Mouse (Mus musculus) embryonic facial prominence, embryonic 15.5 days (tissue): Measurements from ENCODE around the gene Slc41a2. TPM values are rescaled to one million over a fixed set of nuclear protein-coding genes. Genes with fewer than 3 reads are reported as not detected.
A peak's percentile ranks its signal among the peaks of the same experiment; 100 is the strongest.

Experiments used
- ATAC-seq: fragments of 200-750 bp; cut with Nextera tagmentation; 2 replicates; pipeline ENCODE4 v1.8.0; 2017; ENCODE audit warnings: low read depth, moderate TSS enrichment; ENCODE audit not compliant: insufficient number of reproducible peaks, low FRiP score, low TSS enrichment
- H3K27ac ChIP-seq: fragments of 300-500 bp; sonication (generic); replicated peaks from 2 replicates; pipeline ENCODE4 v1.5.1; 2015; ENCODE audit warnings: mild to moderate bottlenecking, inconsistent platforms
- H3K27me3 ChIP-seq: fragments of 300-500 bp; sonication (generic); 2 replicates; pipeline ENCODE4 v1.6.1; 2015; ENCODE audit warnings: inconsistent platforms
- H3K36me3 ChIP-seq: fragments of 300-500 bp; sonication (generic); 2 replicates; pipeline ENCODE4 v1.6.1; 2015; ENCODE audit warnings: mild to moderate bottlenecking, inconsistent platforms
- H3K4me1 ChIP-seq: fragments of 300-500 bp; sonication (generic); 2 replicates; pipeline ENCODE4 v1.6.1; 2015; ENCODE audit warnings: inconsistent platforms
- H3K4me2 ChIP-seq: fragments of 300-500 bp; sonication (generic); replicated peaks from 2 replicates; pipeline ENCODE4 v1.6.1; 2015; ENCODE audit warnings: mild to moderate bottlenecking, inconsistent platforms
- H3K4me3 ChIP-seq: fragments of 300-500 bp; sonication (generic); replicated peaks from 2 replicates; pipeline ENCODE4 v1.5.1; 2015; ENCODE audit warnings: mild to moderate bottlenecking, inconsistent platforms
- H3K9ac ChIP-seq: fragments of 300-500 bp; sonication (generic); 2 replicates; pipeline ENCODE4 v1.6.1; 2015; ENCODE audit warnings: inconsistent platforms
- H3K9me3 ChIP-seq: fragments of 300-500 bp; sonication (generic); replicated peaks from 2 replicates; pipeline ENCODE4 v1.6.1; 2016; ENCODE audit warnings: inconsistent platforms
- WGBS: fragments of 180-500 bp; shearing (Covaris S2); methylation state at CpG from one replicate; pipeline ENCODE4 v1.1.7; 2015; 5-methylcytosine and 5-hydroxymethylcytosine counted together
- polyA plus RNA-seq: library from polyadenylated mRNA; unstranded; fragments of >200 nt; fragmentation: Nextera tagmentation; extraction: Ambion mirVana; gene quantifications from 2 replicates; pipeline ENCODE4 v1.2.1, GENCODE M21; 2015

Gene Slc41a2
- polyA plus RNA-seq, 1 experiment from 2014 or later, result 2.3 TPM

DNA sequence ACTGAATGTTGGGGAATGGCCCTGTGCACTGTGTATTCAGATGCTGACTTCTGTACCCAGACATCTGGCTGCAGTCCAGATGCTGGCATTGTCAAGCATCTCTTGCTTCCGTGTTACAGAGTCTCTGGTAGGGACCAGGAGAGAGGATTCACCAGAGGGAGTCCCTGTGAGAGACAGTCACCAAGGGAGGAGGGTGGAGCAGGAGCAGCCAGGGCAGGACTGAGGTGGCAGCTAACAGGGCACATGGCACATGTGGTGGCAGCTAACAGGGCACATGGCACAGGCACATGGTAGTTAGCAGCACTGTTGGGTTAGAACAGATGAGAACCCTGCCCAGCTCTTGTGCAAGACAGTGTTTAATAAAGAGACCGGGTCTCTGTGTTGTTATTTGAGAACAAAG, 73.6 kb downstream of the Slc41a2 start:
- Histone ChIP-seq H3K9ac (no peak overlapping the region), H3K27me3 (no peaks in the 10 kb centered on the region), H3K4me3 (no peak overlapping the region), H3K36me3 (no peaks in the 10 kb centered on the region), H3K4me2 (no peak overlapping the region), H3K9me3 (no peaks in the 10 kb centered on the region), H3K4me1 (no peaks in the 10 kb centered on the region), H3K27ac (no peak overlapping the region)
- 38% methylated on average over 2 of the region's 2 CpGs for WGBS
- ATAC-seq, result no peak

DNA sequence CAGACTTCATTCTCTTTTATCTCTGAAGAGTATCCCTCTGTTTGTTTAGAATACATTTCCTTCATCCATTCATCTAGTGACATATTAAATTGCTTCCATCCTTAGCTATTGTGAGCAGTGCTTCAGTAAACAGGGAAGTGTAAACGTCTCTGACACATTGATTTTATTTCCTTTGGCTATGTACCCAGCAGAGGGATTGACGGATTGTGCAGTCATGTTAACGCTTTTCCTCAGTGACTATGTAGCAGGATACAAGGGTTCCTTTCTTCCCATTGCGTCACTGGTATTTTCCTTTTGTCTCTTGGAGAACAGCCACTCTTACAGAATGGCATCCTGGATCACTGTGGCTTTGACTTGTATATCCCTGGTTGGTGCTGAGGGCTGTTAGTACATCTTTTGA, 76.4 kb downstream of the Slc41a2 start:
- no peaks in the 10 kb centered on the region for H3K4me1 ChIP-seq
- WGBS, result 30% methylated on average over 4 of the region's 4 CpGs
- H3K9me3 ChIP-seq, result no peaks in the 10 kb centered on the region
- H3K27me3 ChIP-seq, result no peaks in the 10 kb centered on the region
- no peak overlapping the region for H3K9ac ChIP-seq
- H3K27ac ChIP-seq, result no peak overlapping the region
- no peak overlapping the region for H3K4me3 ChIP-seq
- no peak overlapping the region for H3K4me2 ChIP-seq
- no peaks in the 10 kb centered on the region for H3K36me3 ChIP-seq
- no peak for ATAC-seq

DNA sequence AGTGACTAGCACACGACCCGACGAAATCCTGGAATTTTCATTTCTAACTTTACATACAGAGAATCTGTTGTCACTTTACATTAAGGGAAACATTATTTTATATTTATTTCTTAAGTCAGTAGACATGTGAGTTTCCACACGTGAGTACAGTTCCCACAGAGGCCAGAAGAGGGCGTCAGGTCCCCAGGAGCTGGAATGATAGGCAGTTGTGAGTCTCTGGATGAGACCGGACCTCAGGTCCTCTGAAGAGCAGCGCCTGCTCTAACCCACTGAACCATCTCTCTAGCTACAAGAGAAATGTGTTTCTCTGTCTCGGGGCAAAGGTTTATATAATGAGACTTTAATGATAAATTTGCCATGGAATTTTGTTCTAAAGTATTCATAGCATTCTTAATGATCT, 86.3 kb downstream of the Slc41a2 start:
- no peaks in the 10 kb centered on the region for H3K36me3 ChIP-seq
- WGBS, result 59% methylated on average over 8 of the region's 8 CpGs

DNA sequence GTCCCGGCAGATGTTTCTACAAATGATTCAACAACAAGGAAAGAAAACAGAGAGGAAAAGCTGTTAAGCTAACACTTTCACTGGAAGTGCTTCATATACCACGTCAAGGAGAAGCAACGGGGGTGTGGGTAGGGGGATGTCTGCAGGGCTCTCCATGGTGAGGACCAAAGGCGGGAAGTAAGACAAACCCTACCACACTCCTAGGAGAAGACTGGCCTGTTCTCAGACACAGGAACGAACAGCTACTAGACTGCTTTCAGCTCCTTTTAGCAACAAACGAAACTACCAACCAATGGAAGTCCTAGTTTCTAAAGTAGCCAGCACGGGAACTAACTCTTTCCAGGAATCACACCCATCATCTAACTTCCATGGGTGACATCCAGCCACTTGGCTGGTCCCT, 89.6 kb downstream of the Slc41a2 start:
- Histone ChIP-seq H3K4me2 (no peak overlapping the region), H3K36me3 (no peaks in the 10 kb centered on the region), H3K9me3 (no peaks in the 10 kb centered on the region), H3K4me3 (no peak overlapping the region), H3K27ac (no peak overlapping the region), H3K9ac (no peak overlapping the region), H3K27me3 (no peaks in the 10 kb centered on the region), H3K4me1 (no peaks in the 10 kb centered on the region)
- no peak for ATAC-seq
- 63% methylated on average over 7 of the region's 7 CpGs for WGBS

More for the DNA sequence above, 86.3 kb downstream of the Slc41a2 start:
- ATAC-seq, result no peak
- no peaks in the 10 kb centered on the region for H3K27me3 ChIP-seq
- no peak overlapping the region for H3K27ac ChIP-seq
- H3K4me1 ChIP-seq, result no peaks in the 10 kb centered on the region
- H3K4me3 ChIP-seq, result no peak overlapping the region
- H3K9ac ChIP-seq, result no peak overlapping the region
- H3K4me2 ChIP-seq, result no peak overlapping the region
- no peaks in the 10 kb centered on the region for H3K9me3 ChIP-seq

DNA sequence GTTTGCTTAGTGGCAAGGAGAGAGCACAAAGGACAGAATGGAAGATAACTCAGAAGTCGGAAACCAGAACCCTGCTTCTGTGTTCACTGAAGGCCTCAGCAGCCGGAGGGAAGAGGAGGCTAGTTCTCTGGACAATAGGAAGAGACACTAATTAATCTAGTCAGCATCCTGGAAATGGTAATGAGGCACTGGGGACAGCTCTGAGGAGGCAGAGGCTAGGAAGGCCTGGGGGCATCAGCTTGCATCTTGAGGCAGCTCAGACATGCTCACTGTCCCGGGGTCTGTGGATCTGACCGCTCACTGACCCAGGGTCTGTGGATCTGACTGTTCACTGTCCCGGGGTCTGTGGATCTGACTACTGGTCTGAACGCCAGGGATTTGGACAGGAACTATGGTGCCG, 92.0 kb downstream of the Slc41a2 start:
- H3K36me3 ChIP-seq, result no peaks in the 10 kb centered on the region
- H3K4me1 ChIP-seq, result peaks cover 7% of the 10 kb centered on the region
- no peaks in the 10 kb centered on the region for H3K9me3 ChIP-seq
- H3K27ac ChIP-seq, result no peak overlapping the region
- no peak overlapping the region for H3K9ac ChIP-seq
- WGBS, result 63% methylated on average over 7 of the region's 7 CpGs
- H3K4me3 ChIP-seq, result no peak overlapping the region
- no peaks in the 10 kb centered on the region for H3K27me3 ChIP-seq
- no peak overlapping the region for H3K4me2 ChIP-seq
- ATAC-seq, result no peak

DNA sequence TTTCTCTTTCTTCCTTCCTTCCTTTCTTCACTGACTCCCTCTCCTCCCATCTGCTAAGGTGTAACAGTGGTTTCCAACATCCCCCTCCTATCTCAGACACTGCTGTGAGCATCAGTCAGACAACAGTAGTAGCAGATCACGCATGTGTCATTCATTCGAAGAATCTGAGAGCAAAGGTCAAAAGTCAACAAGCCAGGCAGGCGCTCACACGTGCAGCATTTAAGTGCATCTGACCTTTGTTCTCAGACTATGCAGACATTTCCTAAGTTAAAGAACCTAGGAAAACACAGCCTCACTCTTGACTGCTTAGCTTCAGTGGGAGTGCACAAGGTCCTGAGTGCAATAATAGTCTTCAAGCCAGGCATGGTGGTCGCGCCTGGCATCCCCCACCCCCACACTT, 93.6 kb downstream of the Slc41a2 start:
- no peak overlapping the region for H3K4me3 ChIP-seq
- H3K4me1 ChIP-seq, result peaks cover 7% of the 10 kb centered on the region
- 49% methylated on average over 6 of the region's 6 CpGs for WGBS
- ATAC-seq, result no peak
- no peaks in the 10 kb centered on the region for H3K27me3 ChIP-seq
- no peak overlapping the region for H3K9ac ChIP-seq
- no peak overlapping the region for H3K27ac ChIP-seq
- H3K9me3 ChIP-seq, result no peaks in the 10 kb centered on the region
- H3K4me2 ChIP-seq, result no peak overlapping the region
- no peaks in the 10 kb centered on the region for H3K36me3 ChIP-seq

DNA sequence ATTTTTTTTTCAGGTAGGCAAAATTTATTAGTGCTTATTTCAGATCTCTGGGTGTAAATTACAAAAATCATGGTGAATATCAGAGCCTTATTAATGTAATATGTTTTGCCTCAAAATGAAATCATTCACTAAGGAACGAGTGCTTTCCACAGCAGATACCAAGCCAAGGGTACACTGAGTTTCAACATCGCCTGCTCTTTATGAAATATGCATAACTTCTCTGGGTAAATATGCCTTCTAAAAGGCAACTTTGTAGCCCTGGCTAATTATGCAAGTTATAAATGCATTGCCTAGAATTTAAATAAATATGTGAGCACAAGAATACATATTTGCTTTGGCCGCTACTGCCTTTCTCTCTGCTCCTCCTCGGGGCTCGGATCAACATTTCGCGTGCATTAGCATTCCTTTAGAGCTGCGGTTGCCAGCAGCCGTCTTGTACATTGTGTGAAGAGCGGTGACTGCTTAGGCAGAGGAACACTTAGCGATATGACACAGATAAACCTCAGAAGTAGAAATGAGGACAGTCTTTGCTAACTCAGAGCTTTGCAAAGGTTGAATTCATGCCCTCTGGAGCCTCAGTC, 95.5 kb downstream of the Slc41a2 start:
- Histone ChIP-seq H3K27ac (0 out of 2 replicates have a peak overlapping the region, but pooled peaks have one; percentile 8), H3K9ac (no peak overlapping the region), H3K4me2 (0 out of 2 replicates have a peak overlapping the region, but pooled peaks have one; percentile 10), H3K4me3 (no peak overlapping the region), H3K4me1 (peaks cover 7% of the 10 kb centered on the region), H3K9me3 (no peaks in the 10 kb centered on the region), H3K27me3 (no peaks in the 10 kb centered on the region), H3K36me3 (no peaks in the 10 kb centered on the region)
- WGBS, result 36% methylated on average over 11 of the region's 11 CpGs
- ATAC-seq, result no peak

DNA sequence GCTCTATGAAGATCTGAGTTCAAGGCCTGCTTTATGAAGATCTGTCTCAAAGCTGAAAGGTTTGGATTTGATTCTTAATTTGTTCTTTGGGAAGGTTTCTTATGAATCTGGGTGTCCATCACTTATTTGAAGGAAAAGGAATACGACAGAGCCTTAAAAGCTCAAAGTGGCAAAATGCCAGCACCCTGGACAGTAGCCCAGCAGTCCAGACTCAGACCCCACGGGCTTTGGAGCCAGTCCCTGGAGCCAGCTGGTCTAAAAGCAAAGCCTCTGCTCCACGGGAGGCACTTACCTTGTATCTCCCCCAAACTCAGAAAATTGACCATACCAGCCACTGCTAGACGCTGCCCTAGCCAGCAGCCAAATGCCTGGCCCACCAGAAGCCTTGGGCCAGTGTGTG, 103.3 kb downstream of the Slc41a2 start:
- 67% methylated on average over 4 of the region's 4 CpGs for WGBS
- ATAC-seq, result no peak
- no peaks in the 10 kb centered on the region for H3K9me3 ChIP-seq

GRCm38 (mm10) chr10:83233967-83234366, 103.7 kb downstream of the Slc41a2 start:
- Histone ChIP-seq H3K9ac (no peak overlapping the region), H3K4me3 (no peak overlapping the region), H3K4me1 (peaks cover 13% of the 10 kb centered on the region), H3K27me3 (no peaks in the 10 kb centered on the region), H3K27ac (no peak overlapping the region), H3K4me2 (no peak overlapping the region), H3K9me3 (no peaks in the 10 kb centered on the region), H3K36me3 (no peaks in the 10 kb centered on the region)
- no peak for ATAC-seq
- WGBS, result 88% methylated on average over 3 of the region's 3 CpGs

More for the DNA sequence above, 103.3 kb downstream of the Slc41a2 start:
- Histone ChIP-seq H3K27ac (no peak overlapping the region), H3K4me1 (peaks cover 13% of the 10 kb centered on the region), H3K27me3 (no peaks in the 10 kb centered on the region), H3K4me3 (no peak overlapping the region), H3K9ac (no peak overlapping the region), H3K4me2 (no peak overlapping the region), H3K36me3 (no peaks in the 10 kb centered on the region)

GRCm38 (mm10) chr10:83228626-83229025, 109.1 kb downstream of the Slc41a2 start:
- WGBS, result 83% methylated on average over 4 of the region's 4 CpGs
- Histone ChIP-seq H3K9ac (no peak overlapping the region), H3K4me1 (peaks cover 3% of the 10 kb centered on the region; the same call in 1 of the 2 replicates), H3K27me3 (no peaks in the 10 kb centered on the region), H3K9me3 (no peaks in the 10 kb centered on the region), H3K27ac (no peak overlapping the region), H3K4me2 (no peak overlapping the region), H3K36me3 (no peaks in the 10 kb centered on the region), H3K4me3 (no peak overlapping the region)
- ATAC-seq, result no peak

DNA sequence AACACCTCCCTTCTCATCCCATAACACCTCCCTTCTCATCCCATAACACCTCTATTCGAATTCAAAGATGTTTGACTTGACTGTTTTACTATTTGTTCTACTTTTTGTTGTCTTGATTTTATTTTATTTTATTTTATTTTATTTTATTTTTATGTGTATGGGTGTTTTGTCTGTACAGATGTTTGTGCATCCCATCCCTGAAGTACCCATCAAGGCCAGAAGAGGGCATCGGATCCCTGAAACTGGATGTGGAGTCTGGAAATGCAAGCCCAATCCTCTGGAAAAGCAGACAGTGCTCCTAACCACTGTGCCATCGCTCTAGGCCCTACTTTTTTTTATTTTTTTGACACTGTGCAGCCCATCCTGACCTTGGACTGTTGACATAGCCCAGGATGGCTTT, 112.7 kb downstream of the Slc41a2 start:
- no peaks in the 10 kb centered on the region for H3K36me3 ChIP-seq
- 42% methylated on average over 3 of the region's 3 CpGs for WGBS
- no peak overlapping the region for H3K9ac ChIP-seq
- H3K4me3 ChIP-seq, result no peak overlapping the region
- H3K9me3 ChIP-seq, result no peaks in the 10 kb centered on the region
- H3K27me3 ChIP-seq, result no peaks in the 10 kb centered on the region
- no peak overlapping the region for H3K27ac ChIP-seq
- no peaks in the 10 kb centered on the region for H3K4me1 ChIP-seq
- no peak overlapping the region for H3K4me2 ChIP-seq
- ATAC-seq, result no peak

GRCm38 (mm10) chr10:83220847-83221246, 116.8 kb downstream of the Slc41a2 start:
- Histone ChIP-seq H3K4me1 (peaks cover 11% of the 10 kb centered on the region), H3K4me2 (no peak overlapping the region), H3K36me3 (no peaks in the 10 kb centered on the region), H3K27ac (no peak overlapping the region), H3K9ac (no peak overlapping the region), H3K4me3 (no peak overlapping the region), H3K9me3 (no peaks in the 10 kb centered on the region), H3K27me3 (no peaks in the 10 kb centered on the region)
- ATAC-seq, result no peak
- 71% methylated on average over 3 of the region's 3 CpGs for WGBS
